24 mouse cellular contexts compared by ENCODE assay signal in the genomic region with DNA sequence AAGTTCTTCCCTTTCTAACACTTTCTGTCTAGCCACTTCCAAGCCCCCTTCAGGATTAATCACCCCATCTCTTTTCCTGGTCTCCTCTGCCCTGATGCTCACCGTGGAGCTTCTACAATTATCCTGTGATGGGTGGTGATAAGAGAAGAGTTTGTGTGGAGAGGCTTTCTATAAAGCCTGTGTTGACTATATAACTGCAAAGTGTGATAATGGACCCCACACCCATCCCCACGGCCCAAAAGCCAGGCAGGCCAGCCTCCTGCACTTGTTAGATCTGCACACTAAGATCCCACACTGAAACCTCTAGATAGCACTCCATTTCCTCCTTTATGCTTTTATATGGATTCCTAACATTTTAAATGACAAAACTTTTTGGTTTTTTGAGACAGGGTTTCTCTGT. TPM values are rescaled to one million over a fixed set of nuclear protein-coding genes. Genes with fewer than 3 reads are reported as not detected.
DNase-seq lines count a peak whose midpoint lies in the region; ATAC-seq lines count a peak whose summit lies in the region.
"Had no signal": no experiment of that assay in that cellular context is flagged by ENCODE, and none has a peak within 500 bp of the region (broad histone marks: within the 10 kb centered on the region; RNA-seq: fewer than 3 reads in every experiment).

No protein-coding gene starts in this region.

- no peaks in the 10 kb centered on the region for H3K4me1 ChIP-seq in liver, embryonic 11.5 days (replicated peaks; ENCODE audit: control insufficient read depth, insufficient read depth, low read length)
- H3K4me1 ChIP-seq in liver, embryonic 15.5 days (replicated peaks): peaks cover 21% of the 10 kb centered on the region
- no peaks in the 10 kb centered on the region for H3K4me1 ChIP-seq in kidney, embryonic 15.5 days
- H3K4me1 ChIP-seq: forebrain, embryonic 13.5 days; heart, embryonic 10.5 days; hindbrain, embryonic 13.5 days had no signal

- WGBS in liver, embryonic 11.5 days: 35% methylated on average over 2 of the region's 2 CpGs
- 19% methylated on average over 2 of the region's 2 CpGs for WGBS in liver, embryonic 15.5 days (ENCODE audit: insufficient replicate concordance)
- 89% methylated on average over 2 of the region's 2 CpGs for WGBS in kidney, embryonic 15.5 days

- no peak overlapping the region for H3K4me3 ChIP-seq in liver, embryonic 11.5 days (ENCODE audit: low read depth, low read length)
- H3K4me3 ChIP-seq in liver, embryonic 15.5 days (replicated peaks): no peak overlapping the region
- no peak overlapping the region for H3K4me3 ChIP-seq in kidney, embryonic 15.5 days (replicated peaks)
- H3K4me3 ChIP-seq: embryonic facial prominence, embryonic 10.5 days; forebrain, embryonic 13.5 days; gastrocnemius, adult 2 months; heart, embryonic 10.5 days; hindbrain, embryonic 13.5 days had no signal

- peak; percentile 54 for DNase-seq in c-Kit-positive CD71-positive TER-119-negative erythroid progenitor cells, embryonic 14.5 days (ENCODE audit: low read depth)
- no peak for DNase-seq in liver, embryonic 11.5 days (ENCODE audit: low spot score)
- no peak for DNase-seq in kidney, postnatal 36 days
- DNase-seq in spleen, postnatal 14 days (ENCODE audit: low spot score in 2 of 2): no peak
- DNase-seq: adrenal gland, adult 2 months; adrenal gland, postnatal 25 days; cerebellum, adult 11 months; cerebellum, adult 9-10 months; cerebellum, postnatal 36 days; gastrocnemius, adult 2 months; gastrocnemius, postnatal 25 days; heart, postnatal 14 days had no signal

- no peaks in the 10 kb centered on the region for H3K27me3 ChIP-seq in liver, embryonic 11.5 days (replicated peaks; ENCODE audit: control insufficient read depth, insufficient read depth, low read length)
- H3K27me3 ChIP-seq in liver, embryonic 15.5 days: no peaks in the 10 kb centered on the region
- H3K27me3 ChIP-seq in kidney, embryonic 15.5 days: no peaks in the 10 kb centered on the region
- H3K27me3 ChIP-seq: CH12.LX; forebrain, embryonic 13.5 days had no signal

- 0 out of 2 replicates have a peak overlapping the region, but pooled peaks have one; percentile 20 for H3K4me2 ChIP-seq in liver, embryonic 11.5 days
- peak overlapping the region; percentile 40 for H3K4me2 ChIP-seq in liver, embryonic 15.5 days
- H3K4me2 ChIP-seq in kidney, embryonic 15.5 days: no peak overlapping the region
- H3K4me2 ChIP-seq: forebrain, embryonic 13.5 days; hindbrain, embryonic 13.5 days had no signal

- ATAC-seq in liver, embryonic 11.5 days (replicated peaks; ENCODE audit: low FRiP score): peak; percentile 96
- peak; percentile 95 for ATAC-seq in liver, embryonic 15.5 days (ENCODE audit: insufficient read depth)
- ATAC-seq in megakaryocyte-erythroid progenitor cell, adult 5-6 weeks (replicated peaks; ENCODE audit: low FRiP score, low TSS enrichment, poor library complexity, severe bottlenecking): peak; percentile 85
- no peak for ATAC-seq in kidney, embryonic 15.5 days (replicated peaks; ENCODE audit: low FRiP score)
- ATAC-seq: forebrain, embryonic 13.5 days; hindbrain, postnatal 0 days had no signal

- no peak overlapping the region for H3K9ac ChIP-seq in liver, embryonic 11.5 days (ENCODE audit: low read depth, low read length)
- no peak overlapping the region for H3K9ac ChIP-seq in liver, embryonic 15.5 days
- H3K9ac ChIP-seq in kidney, embryonic 15.5 days: no peak overlapping the region
- H3K9ac ChIP-seq: forebrain, embryonic 13.5 days; hindbrain, embryonic 13.5 days had no signal

- H3K27ac ChIP-seq in liver, embryonic 11.5 days (ENCODE audit: low read depth, low read length): peak overlapping the region; percentile 30
- peak overlapping the region; percentile 51 for H3K27ac ChIP-seq in liver, embryonic 15.5 days (replicated peaks)
- H3K27ac ChIP-seq in kidney, embryonic 15.5 days: no peak overlapping the region
- H3K27ac ChIP-seq: embryonic facial prominence, embryonic 10.5 days; forebrain, embryonic 13.5 days; gastrocnemius, adult 2 months; heart, embryonic 10.5 days; hindbrain, embryonic 13.5 days; hindbrain, postnatal 0 days had no signal

- no peaks in the 10 kb centered on the region for H3K36me3 ChIP-seq in liver, embryonic 11.5 days (ENCODE audit: control insufficient read depth, insufficient read depth, low read length)
- no peaks in the 10 kb centered on the region for H3K36me3 ChIP-seq in liver, embryonic 15.5 days (replicated peaks)
- H3K36me3 ChIP-seq in kidney, embryonic 15.5 days: 0 out of 2 replicates have a peak, but pooled peaks cover 3% of the 10 kb centered on the region
- H3K36me3 ChIP-seq: heart, embryonic 10.5 days had no signal

- no peaks in the 10 kb centered on the region for H3K9me3 ChIP-seq in liver, embryonic 11.5 days (ENCODE audit: control insufficient read depth, low read length)
- H3K9me3 ChIP-seq in liver, embryonic 15.5 days (replicated peaks): no peaks in the 10 kb centered on the region
- no peaks in the 10 kb centered on the region for H3K9me3 ChIP-seq in kidney, embryonic 15.5 days (replicated peaks)
- H3K9me3 ChIP-seq: embryonic facial prominence, embryonic 10.5 days; forebrain, embryonic 13.5 days; heart, embryonic 10.5 days; hindbrain, embryonic 13.5 days had no signal

RNA-seq across cellular contexts. Expression of gene Vsx2, which starts 51.5 kb away (rescaled TPM):
- polyA plus RNA-seq in liver, embryonic 11.5 days (2014; fragmentation: Nextera tagmentation; extraction: Ambion mirVana): not detected in 2 replicates
- not detected in 2 replicates for polyA plus RNA-seq in liver, embryonic 15.5 days (2015; fragmentation: Nextera tagmentation; extraction: Ambion mirVana)
- not detected in 2 replicates for total RNA-seq in megakaryocyte-erythroid progenitor cell, adult 5-6 weeks (2014; fragmentation: Nextera tagmentation)
- total RNA-seq in megakaryocyte-erythroid progenitor cell, adult 5-6 weeks (2017): not detected in 2 replicates
- not detected in 2 replicates for polyA plus RNA-seq in kidney, embryonic 15.5 days (2015; fragmentation: Nextera tagmentation; extraction: Ambion mirVana)
- total RNA-seq: adrenal gland, adult 2 months; adrenal gland, postnatal 25 days; CH12.LX; gastrocnemius, adult 2 months; gastrocnemius, postnatal 25 days; granulocyte monocyte progenitor cell, adult 5-6 weeks; hematopoietic stem cell, adult 5-6 weeks had no signal
- polyA plus RNA-seq: adrenal gland, adult 2 months; forebrain, embryonic 13.5 days; heart, embryonic 10.5 days; heart, embryonic 14.5 days had no signal
